Mouse (Mus musculus): Measurements from ENCODE around the gene Nmb. TPM values are rescaled to one million over a fixed set of nuclear protein-coding genes. Genes with fewer than 3 reads are reported as not detected.

Gene Nmb
- polyA plus RNA-seq, 1 experiment from 2014 or later = 6.5 TPM

DNA sequence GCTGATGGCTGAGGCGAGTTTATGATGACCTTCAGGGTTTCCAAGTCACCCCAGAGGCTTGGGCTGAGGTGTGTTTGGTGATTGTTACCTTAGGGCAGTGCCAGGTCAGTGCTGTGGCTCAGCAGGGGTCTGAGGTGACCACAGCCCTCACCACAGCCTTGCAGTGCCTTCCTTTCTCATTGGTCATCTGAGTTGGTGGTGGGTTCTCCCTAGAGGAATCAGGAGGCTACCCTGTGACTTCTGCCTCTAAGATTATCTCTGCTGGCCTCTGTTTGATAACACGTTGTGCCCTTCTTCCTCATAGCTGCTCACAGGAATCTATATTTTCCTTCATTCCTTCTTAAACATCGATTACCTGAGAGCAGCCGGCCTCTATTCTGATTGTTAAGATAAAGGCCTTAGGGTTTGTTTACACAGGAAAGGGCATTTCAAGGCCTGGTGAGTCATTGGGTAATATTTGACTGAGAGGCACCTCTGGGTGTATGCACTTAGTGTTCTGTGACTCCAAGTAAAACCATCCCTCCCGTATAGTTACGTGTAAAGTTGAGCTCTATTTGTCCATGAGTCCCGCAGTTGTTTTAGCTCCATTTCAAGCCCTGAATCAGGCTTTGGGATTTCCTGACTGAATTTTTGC lies 38.2 kb downstream of the Nmb start:
- H3K36me3 ChIP-seq = peaks cover 87% of the 10 kb centered on the region
- no peaks in the 10 kb centered on the region for H3K9me3 ChIP-seq
- H3K27ac ChIP-seq = no peak overlapping the region
- H3K4me1 ChIP-seq = peaks cover 24% of the 10 kb centered on the region
- no peaks in the 10 kb centered on the region for H3K27me3 ChIP-seq
- H3K4me3 ChIP-seq = no peak overlapping the region
- no peak overlapping the region for H3K9ac ChIP-seq
- no peak overlapping the region for H3K4me2 ChIP-seq (replicated peaks)
- 84% methylated on average over 7 of the region's 7 CpGs for WGBS
- no peak for ATAC-seq (ENCODE audit: low FRiP score, low read depth)

DNA sequence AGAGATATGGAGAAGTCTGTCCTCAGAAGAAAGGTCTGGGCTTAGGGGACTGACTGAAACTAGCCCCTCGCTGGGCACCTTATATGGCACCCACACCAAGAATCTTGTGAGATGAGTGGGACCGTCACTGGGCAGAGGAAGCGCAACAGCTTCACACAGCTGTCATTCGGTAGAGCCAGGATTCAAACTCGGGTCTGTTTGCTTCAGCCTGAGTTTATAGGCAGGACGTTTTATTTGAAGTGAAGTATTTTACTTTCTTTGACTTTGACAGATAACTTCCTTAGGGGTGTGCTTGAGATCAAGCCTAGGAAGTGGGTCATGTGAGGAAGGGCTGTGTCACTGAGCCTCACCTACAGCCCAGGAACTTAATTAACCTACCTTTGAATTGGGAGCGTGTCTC lies 39.4 kb downstream of the Nmb start:
- no peaks in the 10 kb centered on the region for H3K27me3 ChIP-seq
- H3K9me3 ChIP-seq = no peaks in the 10 kb centered on the region
- H3K4me2 ChIP-seq (replicated peaks) = no peak overlapping the region
- 96% methylated on average over 7 of the region's 7 CpGs for WGBS
- peaks cover 77% of the 10 kb centered on the region for H3K36me3 ChIP-seq
- no peak overlapping the region for H3K27ac ChIP-seq
- H3K4me3 ChIP-seq = no peak overlapping the region
- peaks cover 26% of the 10 kb centered on the region for H3K4me1 ChIP-seq
- H3K9ac ChIP-seq = no peak overlapping the region
- no peak for ATAC-seq (ENCODE audit: low FRiP score, low read depth)

DNA sequence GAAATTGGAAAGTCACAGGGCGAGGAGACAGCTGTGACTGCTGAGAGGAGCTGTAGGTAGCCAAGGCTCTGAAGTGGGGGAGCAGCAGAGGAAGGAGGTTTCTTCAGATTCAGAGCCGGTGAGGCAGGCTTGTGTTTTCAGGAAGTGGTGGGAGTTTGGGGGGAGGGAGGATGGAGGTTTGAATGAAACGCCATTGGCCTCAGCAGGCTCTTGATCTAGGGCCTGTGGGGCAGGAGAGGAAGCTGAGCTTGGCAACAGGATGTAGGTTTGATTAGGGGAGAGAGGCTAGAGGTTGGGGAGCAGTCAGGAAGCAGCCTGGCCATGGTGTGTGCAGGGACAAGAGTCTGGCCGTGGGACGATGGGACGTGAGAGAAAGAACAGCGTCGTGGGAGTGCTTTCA lies 40.0 kb downstream of the Nmb start:
- no peak for ATAC-seq (ENCODE audit: low FRiP score, low read depth)
- no peaks in the 10 kb centered on the region for H3K9me3 ChIP-seq
- H3K4me3 ChIP-seq = no peak overlapping the region
- H3K27ac ChIP-seq = no peak overlapping the region
- WGBS = 82% methylated on average over 8 of the region's 8 CpGs
- H3K36me3 ChIP-seq = peaks cover 71% of the 10 kb centered on the region
- H3K9ac ChIP-seq = no peak overlapping the region
- H3K27me3 ChIP-seq = no peaks in the 10 kb centered on the region
- peaks cover 28% of the 10 kb centered on the region for H3K4me1 ChIP-seq
- H3K4me2 ChIP-seq (replicated peaks) = no peak overlapping the region; the same call in 1 of the 2 replicates

DNA sequence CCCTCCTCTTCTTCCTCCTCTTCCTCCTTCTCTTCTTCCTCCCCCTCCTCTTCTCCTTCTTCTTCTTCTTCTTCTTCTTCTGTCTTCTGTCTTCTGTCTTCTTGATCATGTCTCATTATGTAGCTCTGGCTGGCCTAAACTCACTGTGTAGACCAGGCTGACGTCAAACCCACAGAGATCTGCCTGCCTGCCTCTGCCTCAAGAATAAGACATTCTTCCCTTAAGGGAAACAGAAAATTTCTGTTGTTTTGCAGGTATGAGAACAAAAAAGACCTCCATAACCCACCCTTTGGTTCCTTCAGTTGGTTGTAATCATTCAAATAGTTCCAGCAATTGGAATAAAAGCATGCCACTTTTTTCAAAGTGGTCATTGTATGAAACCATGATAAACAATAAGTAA lies 40.7 kb downstream of the Nmb start:
- H3K27me3 ChIP-seq = no peaks in the 10 kb centered on the region
- peaks cover 28% of the 10 kb centered on the region for H3K4me1 ChIP-seq
- H3K27ac ChIP-seq = no peak overlapping the region
- peaks cover 64% of the 10 kb centered on the region for H3K36me3 ChIP-seq
- no peak overlapping the region for H3K4me2 ChIP-seq (replicated peaks)
- no peaks in the 10 kb centered on the region for H3K9me3 ChIP-seq
- ATAC-seq (ENCODE audit: low FRiP score, low read depth) = no peak
- no peak overlapping the region for H3K9ac ChIP-seq
- no peak overlapping the region for H3K4me3 ChIP-seq
- WGBS = 78% methylated on average over 1 of the region's 1 CpGs

DNA sequence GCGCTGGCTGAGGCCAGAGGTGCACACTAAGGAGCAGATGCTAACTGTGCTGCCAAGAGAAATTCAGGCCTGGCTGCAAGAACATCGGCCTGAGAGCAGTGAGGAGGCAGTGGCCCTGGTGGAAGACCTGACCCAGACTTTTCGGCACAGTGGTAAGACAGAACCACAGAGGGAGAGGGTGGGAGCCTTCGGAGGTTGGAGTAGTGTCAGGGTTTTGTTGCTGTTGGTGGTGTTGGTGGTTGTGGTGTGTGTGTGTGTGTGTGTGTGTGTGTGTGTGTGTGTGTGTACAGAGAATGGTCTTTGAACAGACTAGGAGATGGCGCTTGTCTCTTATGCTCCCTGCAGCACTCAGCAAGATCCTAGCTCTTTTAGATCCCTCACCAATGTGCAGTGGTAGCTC lies 41.4 kb downstream of the Nmb start:
- H3K27me3 ChIP-seq = no peaks in the 10 kb centered on the region
- no peak for ATAC-seq (ENCODE audit: low FRiP score, low read depth)
- no peak overlapping the region for H3K4me3 ChIP-seq
- no peak overlapping the region for H3K27ac ChIP-seq
- H3K4me2 ChIP-seq (replicated peaks) = peak overlapping the region; percentile 19
- WGBS = 89% methylated on average over 5 of the region's 5 CpGs
- H3K9me3 ChIP-seq = no peaks in the 10 kb centered on the region
- H3K4me1 ChIP-seq = peaks cover 28% of the 10 kb centered on the region
- H3K36me3 ChIP-seq = peaks cover 57% of the 10 kb centered on the region
- peak overlapping the region; percentile 50 for H3K9ac ChIP-seq

DNA sequence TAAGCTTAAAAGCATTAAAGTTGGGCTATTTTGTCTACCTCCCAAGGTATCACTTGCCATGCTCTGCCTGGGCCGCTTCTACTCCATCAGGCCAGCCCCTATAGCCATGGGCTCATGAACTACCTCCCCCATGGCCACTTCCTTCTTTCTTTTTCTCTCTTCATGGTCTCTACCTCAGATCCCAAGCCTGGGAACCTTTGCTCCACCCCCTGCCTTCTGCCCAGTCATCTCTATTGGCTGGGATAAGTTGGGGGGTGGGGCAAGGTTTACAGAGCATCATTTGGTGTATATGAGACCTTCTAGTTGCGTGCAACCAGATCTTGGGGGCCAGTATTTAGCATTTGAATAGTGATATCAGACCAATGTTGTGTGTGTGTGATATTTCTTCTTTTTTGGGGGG lies 42.4 kb downstream of the Nmb start:
- H3K4me3 ChIP-seq = peak overlapping the region; percentile 20; the same call in 1 of the 2 replicates
- no peak overlapping the region for H3K27ac ChIP-seq
- peaks cover 47% of the 10 kb centered on the region for H3K36me3 ChIP-seq
- no peaks in the 10 kb centered on the region for H3K9me3 ChIP-seq
- no peak for ATAC-seq (ENCODE audit: low FRiP score, low read depth)
- peaks cover 28% of the 10 kb centered on the region for H3K4me1 ChIP-seq
- WGBS = 85% methylated on average over 2 of the region's 2 CpGs
- H3K4me2 ChIP-seq (replicated peaks) = peak overlapping the region; percentile 80
- no peaks in the 10 kb centered on the region for H3K27me3 ChIP-seq
- H3K9ac ChIP-seq = no peak overlapping the region

DNA sequence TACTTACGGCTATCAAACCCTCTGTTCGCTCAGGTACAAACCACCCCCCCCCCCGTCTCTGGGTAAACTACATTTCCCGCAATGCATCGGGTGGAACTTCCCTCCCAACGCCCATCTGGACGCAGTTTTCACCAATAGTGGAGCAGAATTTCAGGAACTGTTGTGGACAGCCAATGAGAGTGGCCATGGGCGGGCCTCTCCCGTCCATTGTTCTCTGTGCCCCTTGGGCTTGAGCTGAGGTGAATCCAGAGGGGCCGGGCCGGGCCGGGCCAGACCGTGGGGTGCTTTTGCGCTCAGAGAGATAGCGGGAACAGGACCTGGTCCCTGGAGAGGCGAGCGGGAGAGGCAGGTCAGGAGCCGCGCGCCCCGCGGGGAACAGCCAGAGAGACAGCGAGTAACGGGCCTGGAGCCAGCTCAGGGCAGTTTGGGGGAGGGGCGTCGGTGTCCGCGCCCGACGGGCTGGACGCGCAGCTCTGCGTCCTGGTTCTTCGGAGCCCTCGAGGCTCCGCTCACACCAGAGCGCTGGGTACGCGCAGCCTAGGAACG lies 44.1 kb downstream of the Nmb start, which contains the start of gene Zscan2:
Zscan2 (plus strand) TSS at position 192 of the 546 bp plus-strand sequence.
- H3K27me3 ChIP-seq = no peaks in the 10 kb centered on the region
- H3K27ac ChIP-seq = peak within 1 kb of the TSS; percentile 79; the same call in 1 of the 2 replicates
- no peaks in the 10 kb centered on the region for H3K9me3 ChIP-seq
- peaks cover 28% of the 10 kb centered on the region for H3K4me1 ChIP-seq
- under 1% methylated on average over 38 of the region's 40 CpGs for WGBS
- ATAC-seq (ENCODE audit: low FRiP score, low read depth) = peak; percentile 98
- peak within 1 kb of the TSS; percentile 81 for H3K4me3 ChIP-seq
- H3K9ac ChIP-seq = peak within 1 kb of the TSS; percentile 94
- peaks cover 30% of the 10 kb centered on the region for H3K36me3 ChIP-seq
- H3K4me2 ChIP-seq (replicated peaks) = peak within 1 kb of the TSS; percentile 80

DNA sequence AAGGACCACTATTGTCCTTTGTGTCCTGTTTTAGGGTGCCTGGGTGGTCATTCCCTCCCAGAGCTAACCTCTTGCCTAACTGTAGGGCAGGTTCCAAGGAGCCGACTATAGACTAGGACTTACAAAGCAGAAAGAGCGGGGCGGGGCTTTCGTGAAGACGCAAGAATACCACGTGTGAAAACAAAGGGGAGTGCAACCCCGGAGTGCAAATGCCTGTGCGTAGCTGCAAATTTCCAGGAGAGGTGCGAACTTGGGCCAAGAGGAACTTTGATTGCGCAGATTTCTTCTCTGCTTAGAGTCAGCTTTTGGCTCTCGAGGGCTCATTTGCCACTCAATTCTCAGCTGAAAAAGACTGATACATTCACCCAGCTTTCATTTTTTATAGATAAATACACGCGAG lies 44.6 kb downstream of the Nmb start:
- H3K9ac ChIP-seq = peak overlapping the region; percentile 94
- H3K4me3 ChIP-seq = peak overlapping the region; percentile 81
- no peaks in the 10 kb centered on the region for H3K9me3 ChIP-seq
- no peaks in the 10 kb centered on the region for H3K27me3 ChIP-seq
- no peak overlapping the region for H3K27ac ChIP-seq
- WGBS = under 1% methylated on average over 13 of the region's 13 CpGs
- peak; percentile 70; the same call in 1 of the 2 replicates for ATAC-seq (ENCODE audit: low FRiP score, low read depth)
- peak overlapping the region; percentile 80 for H3K4me2 ChIP-seq (replicated peaks)
- peaks cover 27% of the 10 kb centered on the region for H3K4me1 ChIP-seq
- peaks cover 24% of the 10 kb centered on the region for H3K36me3 ChIP-seq

DNA sequence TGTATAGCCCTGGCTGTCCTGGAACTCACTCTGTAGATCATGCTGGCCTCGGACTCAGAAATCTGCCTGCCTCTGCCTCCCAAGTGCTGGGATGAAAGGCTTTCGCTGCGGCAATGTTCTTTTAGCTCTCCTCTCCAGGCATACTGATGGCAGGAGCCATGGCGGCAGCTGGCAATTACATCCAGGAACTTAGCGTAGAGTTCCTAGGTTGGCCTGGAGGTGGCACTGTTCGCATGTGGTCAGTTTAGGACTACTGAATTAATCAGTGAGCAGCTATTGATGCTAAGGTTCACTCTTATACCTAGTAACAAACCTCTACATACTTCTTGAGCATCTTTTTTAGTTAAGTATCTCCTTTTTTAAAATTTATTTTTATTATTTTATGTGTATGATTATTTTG lies 47.7 kb downstream of the Nmb start:
- no peak overlapping the region for H3K4me3 ChIP-seq
- no peaks in the 10 kb centered on the region for H3K36me3 ChIP-seq
- 24% methylated on average over 6 of the region's 6 CpGs for WGBS
- ATAC-seq (ENCODE audit: low FRiP score, low read depth) = no peak
- no peak overlapping the region for H3K9ac ChIP-seq
- H3K9me3 ChIP-seq = no peaks in the 10 kb centered on the region
- no peaks in the 10 kb centered on the region for H3K27me3 ChIP-seq
- H3K27ac ChIP-seq = no peak overlapping the region
- no peak overlapping the region for H3K4me2 ChIP-seq (replicated peaks)
- peaks cover 10% of the 10 kb centered on the region for H3K4me1 ChIP-seq

DNA sequence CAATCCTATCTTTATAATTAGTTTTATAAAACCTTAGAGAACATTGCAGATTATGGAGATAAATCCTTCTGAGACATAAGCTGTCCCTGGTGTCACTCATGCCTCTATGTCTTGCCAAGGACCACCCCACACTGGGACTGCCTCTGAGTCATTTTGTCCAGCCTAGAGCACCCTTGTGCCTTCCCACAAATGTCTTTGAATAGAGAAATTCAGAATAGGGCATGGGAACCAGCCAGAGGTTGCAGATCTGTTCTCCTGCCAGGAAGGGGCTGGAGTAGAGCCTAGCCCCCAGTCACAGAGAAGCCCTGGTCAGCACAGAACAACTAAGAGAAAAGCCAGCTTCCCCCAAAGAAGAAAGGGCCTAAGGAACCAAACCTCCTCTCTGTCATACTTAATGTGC lies 49.6 kb downstream of the Nmb start:
- no peaks in the 10 kb centered on the region for H3K36me3 ChIP-seq
- no peaks in the 10 kb centered on the region for H3K9me3 ChIP-seq
- H3K27me3 ChIP-seq = no peaks in the 10 kb centered on the region
- H3K4me1 ChIP-seq = 0 out of 2 replicates have a peak, but pooled peaks cover 2% of the 10 kb centered on the region
- no peak overlapping the region for H3K4me2 ChIP-seq (replicated peaks)
- no peak overlapping the region for H3K9ac ChIP-seq
- H3K4me3 ChIP-seq = no peak overlapping the region
- no peak overlapping the region for H3K27ac ChIP-seq
- ATAC-seq (ENCODE audit: low FRiP score, low read depth) = no peak

DNA sequence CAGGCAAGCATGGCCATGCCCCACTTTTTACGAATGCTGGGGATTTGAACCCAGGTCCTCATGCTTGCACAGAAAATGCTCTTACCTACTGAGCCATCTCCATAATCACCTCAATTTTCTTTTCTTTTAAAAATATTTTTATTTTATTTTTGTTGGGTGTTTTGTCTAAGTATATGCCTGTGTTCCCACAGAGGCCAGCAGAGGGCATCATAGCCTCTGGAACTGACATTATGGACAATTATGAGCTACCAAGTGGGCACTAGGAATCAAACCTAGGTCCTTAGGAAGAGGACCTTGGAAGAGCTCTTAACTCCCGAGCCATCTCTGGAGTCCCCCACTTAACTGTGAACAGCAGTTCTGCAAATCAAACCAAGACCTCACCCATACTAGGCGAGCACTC lies 51.7 kb downstream of the Nmb start:
- Histone ChIP-seq H3K4me3 (no peak overlapping the region), H3K4me2 (replicated peaks) (no peak overlapping the region), H3K36me3 (no peaks in the 10 kb centered on the region), H3K9me3 (no peaks in the 10 kb centered on the region), H3K4me1 (no peaks in the 10 kb centered on the region), H3K27ac (no peak overlapping the region), H3K9ac (no peak overlapping the region), H3K27me3 (no peaks in the 10 kb centered on the region)
- 88% methylated on average over 3 of the region's 3 CpGs for WGBS
- no peak for ATAC-seq (ENCODE audit: low FRiP score, low read depth)

All from limb, embryonic 13.5 days (tissue).